Mouse (Mus musculus) cerebellum, adult 9-11 months (tissue): ENCODE measurements around the gene Gpc6.

ENCODE experiments used
- DNase-seq: peaks from one replicate; pipeline ENCODE4 v3.0.0; 2022

Gene Gpc6

DNA sequence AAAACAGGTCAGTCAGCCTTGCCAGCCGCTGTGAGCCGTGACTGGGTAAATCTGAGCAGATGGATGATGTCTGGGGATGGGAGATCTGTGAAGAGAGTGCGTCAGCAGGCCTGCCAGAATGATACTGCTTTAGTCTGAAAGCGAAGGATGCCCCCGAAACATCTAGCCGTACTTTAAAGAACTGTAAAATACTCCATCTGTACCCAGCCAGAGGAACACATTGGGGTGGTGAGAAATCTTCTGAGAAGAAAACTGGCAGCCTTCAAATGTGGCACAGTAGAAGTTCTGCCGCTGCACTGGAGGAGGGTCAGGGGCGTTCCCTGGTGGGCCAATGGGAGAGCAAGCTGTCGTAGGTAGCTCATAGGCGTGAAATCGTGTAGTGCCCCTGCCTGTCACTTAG lies 1033.3 kb downstream of the Gpc6 start:
- DNase-seq = no peak

DNA sequence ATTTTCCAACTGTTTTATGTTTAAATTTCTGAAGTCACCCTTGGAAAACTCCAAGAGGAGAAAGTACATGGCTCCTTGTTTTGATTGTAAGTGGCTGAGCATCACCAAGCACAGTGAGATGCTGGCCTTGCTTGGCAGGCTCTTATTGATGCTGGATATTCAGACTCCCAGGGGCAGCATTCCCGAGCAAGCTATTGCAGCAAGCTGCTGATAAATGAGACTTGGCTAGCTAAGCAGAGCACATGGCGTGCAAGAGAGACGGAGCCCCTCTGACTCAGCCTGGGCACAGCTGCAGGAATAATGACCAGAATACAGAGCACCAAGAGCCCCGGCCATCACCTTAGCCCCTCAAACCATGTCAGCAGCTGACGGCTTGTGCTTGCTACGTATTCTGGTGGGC lies 1036.2 kb downstream of the Gpc6 start:
- no peak for DNase-seq

DNA sequence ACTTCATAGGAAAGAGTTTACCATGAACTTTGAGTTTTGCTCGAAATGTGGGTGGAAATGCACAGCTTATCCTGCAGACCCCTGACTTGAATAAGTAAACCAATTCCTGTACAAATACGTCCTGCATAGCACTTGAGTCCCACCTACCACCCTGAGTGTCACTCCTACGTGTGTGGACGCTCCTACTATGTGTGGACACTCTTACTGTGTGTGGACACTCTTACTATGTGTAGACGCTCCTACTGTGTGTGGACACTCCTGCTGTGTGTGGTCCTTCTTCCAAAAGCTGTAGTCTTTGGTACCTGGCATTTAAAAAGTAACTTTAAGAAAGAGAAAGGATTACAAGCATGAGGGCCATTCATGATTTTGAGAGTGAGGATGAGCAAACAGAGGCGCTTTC lies 1036.7 kb downstream of the Gpc6 start:
- DNase-seq = no peak

DNA sequence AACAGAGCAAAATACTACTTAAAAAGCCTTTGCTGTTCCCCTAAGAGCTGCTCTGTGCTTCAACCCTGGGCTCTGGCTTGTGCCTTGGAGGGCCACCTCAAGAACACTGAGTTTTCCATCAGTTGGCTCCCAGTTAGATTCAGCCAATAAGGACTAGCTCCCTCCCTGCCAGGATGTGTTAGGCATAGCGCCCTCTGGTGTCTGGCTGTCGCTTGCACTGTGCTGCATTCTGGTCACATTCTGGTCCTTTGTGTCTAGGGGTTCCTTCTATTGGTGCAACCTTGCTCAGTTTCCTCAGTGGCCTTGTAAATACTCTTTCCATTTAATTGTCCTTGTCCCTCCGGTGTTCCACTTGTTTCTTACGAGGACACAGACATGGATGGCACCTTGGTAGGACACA lies 1037.3 kb downstream of the Gpc6 start:
- no peak for DNase-seq

DNA sequence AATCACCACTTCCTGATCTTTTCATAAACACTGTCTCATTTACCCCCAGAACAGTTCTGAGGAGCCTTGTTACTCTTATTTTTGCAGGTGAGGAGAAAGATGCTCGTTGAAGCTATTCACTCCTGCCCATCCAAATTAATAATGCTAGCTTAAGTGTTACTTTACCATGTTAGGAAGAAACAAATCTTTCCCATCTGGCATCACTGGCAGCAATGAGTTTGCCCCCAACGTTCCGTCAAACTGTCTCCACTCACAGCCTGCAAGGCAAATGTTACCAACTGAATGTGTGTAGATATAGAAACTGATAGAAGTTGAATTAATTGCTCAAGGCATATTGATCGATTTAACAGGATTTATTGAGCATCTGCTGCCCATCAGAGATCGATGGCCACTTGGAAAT lies 1047.5 kb downstream of the Gpc6 start:
- DNase-seq = no peak

DNA sequence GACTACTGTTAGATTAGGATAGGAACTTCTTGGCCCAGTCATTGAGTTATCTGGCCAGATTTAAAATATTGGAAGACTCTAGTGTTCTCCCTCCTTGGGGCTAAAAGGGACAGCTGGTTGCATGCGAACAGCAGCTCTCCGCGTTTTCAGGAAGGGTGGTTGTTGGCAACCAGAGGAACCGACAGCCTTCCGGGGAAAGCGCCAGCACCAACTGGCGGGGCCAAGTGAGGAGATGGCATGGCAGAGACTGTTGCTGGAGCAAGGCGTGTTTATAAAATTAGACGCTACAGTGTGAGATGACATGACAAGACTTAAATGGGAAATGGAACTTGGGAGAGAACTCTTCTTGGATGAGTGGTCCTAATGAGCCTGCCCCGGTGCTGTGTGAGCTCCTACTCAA lies 1056.4 kb downstream of the Gpc6 start:
- no peak for DNase-seq

DNA sequence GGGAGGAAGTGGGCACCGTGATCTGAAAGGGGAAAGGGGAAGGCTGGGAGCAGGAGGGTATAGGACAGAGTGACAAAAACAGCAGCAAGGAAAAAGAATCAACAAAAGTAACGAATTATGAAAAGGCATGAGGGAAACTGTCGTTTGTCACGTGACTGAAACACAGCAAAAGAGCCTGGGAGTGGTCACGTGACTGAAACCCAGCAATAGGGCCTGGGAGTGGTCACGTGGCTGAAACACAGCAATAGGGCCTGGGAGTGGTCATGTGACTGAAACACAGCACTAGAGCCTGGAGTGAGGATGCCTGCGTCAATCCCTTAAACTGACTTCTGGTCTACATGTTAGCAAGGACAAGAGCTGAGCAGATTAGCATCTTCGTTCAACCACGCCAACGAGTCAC lies 1063.3 kb downstream of the Gpc6 start:
- no peak for DNase-seq

DNA sequence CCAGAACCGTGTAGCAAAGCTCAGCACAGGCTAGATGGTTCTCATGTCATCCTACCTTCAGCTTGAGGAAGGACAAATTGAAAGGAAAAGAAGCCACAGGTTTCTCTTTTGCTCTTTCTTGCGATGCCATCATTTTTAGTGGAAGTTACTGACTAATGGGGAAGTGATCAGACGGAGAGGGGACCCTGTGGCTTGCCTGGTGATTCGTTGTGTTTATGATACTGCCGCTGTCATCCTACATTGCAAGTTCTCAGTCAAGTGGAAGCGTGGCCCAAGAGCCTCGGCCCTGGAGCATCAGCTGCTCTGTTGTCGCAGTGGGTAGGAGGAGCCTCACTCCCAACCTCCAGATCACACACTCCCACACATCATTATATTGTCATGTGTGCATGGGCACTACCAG lies 1065.1 kb downstream of the Gpc6 start:
- no peak for DNase-seq

DNA sequence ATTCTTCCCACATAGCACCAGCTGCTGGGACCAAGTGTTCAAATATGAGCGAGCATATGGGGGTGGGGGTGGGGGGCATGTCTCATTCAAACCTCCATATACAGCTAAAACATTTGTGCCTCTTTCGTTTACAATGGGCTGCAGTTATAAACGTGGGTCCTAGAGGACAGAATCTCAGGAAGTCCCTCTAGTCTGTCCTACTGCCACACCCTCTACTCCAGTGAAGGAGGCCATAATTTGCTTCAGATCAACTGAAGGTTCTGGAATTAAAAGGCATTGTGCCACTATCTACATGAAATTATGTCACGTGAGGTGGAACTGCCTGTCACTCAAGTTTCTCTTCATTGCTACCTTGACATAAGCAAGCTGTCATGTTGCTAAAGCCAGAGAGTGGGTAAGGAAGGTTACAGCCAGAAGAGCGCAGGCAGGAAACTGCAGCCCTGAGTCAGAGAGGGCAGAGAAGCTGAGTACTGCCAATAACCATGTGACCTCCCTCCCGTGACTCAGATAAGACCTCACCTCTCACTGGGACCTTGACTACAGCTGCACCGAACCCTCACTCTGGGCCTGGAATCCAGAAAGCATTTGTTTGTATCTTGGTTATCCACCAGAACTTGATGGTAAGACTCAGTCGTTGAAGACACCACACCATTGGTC lies 1067.6 kb downstream of the Gpc6 start:
- DNase-seq = no peak

DNA sequence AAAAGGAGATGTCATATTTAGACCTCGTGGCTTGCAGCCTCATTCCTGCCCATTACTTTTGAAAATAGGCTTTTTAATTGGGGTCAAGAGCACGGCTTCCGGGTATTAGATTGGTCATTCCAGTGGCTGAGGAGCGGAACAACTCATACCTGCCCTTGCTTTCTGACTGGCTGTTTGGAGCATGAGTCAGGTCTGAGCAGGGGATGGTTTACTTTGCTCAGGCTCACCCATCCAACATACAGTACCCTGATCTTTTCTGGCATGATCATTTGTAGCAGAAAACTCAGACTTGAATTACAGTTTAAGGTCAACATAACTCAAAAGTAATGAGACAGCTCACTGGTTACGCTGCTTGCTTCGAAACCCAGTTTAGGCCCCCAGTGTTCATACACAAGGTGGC lies 1068.7 kb downstream of the Gpc6 start:
- no peak for DNase-seq

DNA sequence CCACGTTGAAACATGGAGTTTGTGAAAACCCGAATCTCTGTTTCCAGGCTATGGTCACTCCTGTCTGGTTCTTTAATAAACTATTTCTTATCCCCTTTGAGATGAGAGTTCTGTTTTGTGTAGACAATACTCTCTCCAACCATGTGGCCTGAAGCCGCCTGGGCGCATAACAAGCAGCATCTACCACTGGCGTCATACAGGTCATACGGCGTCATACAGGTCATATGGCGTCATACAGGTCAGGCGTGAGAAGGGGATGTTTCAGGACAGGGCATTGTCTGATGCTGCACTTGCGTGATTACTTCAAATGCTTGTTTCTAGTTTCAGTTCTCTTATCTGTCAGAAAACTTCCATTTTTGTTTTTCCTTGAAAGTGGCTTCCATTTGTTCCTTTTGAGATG lies 1079.3 kb downstream of the Gpc6 start:
- no peak for DNase-seq

DNA sequence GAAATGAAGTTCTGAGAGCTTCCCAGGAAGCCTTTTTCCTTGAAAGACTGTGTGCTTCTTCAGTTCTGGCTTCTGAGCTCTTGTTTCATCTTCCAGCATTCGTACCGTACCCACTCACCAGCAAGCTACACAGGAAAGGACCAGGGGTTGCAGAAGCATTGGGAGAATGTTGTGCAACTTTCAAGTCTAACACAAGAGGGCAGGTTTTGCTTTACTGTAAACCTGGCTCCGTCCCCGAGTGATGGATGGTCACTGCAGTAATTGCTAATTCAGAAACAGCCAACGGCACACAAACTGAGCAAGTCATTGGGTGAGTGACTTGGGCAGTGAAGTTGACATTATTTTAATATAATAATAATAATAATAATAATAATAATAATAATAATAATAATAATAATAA lies 1080.6 kb downstream of the Gpc6 start:
- no peak for DNase-seq

DNA sequence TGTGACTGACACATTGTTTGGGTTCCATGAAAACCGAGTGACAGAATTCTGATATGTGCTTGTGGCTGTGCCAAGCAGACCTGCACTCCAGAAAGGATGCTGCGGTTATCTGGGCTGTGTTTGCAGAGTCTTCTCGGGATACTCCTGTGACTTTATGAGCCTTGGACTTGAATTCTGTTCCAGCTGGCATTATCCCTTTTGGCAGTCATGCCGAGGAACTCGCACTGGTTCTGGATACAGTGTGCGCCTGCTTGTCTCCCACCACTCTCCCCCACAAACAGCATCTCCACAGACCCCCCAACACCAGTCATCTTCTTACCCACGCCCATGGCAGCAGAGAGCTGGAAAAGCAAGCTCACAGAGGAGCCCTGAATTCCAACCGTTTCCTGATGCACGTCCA lies 1084.4 kb downstream of the Gpc6 start:
- no peak for DNase-seq

DNA sequence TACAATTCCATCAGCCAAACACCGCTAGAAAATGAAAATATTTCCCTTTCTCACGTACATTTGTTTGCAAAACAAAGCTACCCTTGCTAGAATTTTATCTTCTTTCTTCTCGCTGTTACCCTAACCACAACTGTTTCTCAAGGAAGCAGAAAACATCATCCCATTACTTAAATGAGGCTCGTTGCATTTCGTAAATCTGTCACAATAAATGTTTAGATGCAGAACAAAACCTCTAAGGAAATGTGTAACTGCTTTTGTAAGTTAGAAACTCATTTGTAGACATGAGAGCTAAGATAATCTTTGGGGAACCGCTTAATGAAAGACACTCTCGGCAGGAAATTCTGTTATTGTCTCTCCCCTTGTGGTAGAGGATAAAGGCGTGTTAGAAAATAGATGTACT lies 1088.1 kb downstream of the Gpc6 start:
- DNase-seq = no peak

DNA sequence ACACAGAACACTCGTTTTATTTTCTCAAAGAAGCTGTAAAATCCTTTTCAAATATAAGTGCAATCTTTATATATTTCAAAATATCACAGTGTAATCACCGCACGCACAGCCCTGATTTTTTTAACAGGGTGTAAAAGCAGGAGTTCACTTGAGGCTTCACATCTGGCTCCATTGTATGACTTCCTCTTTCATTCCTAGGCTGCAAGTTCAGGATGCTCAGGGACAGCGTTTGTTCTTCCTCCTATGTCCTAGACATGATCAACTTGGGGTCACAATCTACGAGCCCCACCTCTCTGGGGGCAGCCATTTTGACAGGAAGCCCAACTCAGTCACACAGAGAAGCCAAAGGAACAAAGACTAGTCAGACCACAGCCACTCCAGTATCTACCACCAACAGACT lies 1094.2 kb downstream of the Gpc6 start:
- DNase-seq = no peak

DNA sequence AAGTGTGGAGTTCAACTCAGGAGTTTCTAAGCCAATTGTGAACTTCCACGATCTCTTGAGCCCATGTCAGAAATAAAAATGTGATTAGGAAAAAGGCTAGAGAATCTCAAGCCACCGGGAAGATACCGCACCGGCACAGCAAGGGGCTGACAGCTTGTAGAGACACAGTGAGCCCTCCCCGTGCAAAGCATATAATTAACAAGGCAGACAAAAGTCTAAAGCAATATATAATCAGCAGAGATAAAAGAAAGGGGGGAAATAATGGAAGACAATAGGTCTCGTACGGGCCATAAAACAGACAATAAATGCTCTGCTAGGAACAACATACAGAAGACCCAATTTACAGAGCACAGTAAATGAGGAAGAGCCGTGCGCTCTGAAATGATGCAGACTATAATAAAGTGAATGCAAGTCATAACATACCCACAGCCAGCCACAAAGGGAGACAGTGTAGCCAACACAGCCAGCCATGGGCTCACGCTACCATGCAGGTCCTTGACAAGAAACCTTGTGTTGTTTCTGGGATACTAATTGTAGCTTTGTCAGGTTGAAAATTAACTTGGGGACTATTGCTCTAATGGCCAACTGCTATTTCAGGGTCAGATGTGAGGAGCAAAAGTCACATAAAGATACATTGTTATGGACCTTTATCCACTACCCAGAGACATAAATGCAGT lies 1096.9 kb downstream of the Gpc6 start:
- DNase-seq = no peak
